Mouse (Mus musculus): ENCODE measurements around the gene Ace.

DNA sequence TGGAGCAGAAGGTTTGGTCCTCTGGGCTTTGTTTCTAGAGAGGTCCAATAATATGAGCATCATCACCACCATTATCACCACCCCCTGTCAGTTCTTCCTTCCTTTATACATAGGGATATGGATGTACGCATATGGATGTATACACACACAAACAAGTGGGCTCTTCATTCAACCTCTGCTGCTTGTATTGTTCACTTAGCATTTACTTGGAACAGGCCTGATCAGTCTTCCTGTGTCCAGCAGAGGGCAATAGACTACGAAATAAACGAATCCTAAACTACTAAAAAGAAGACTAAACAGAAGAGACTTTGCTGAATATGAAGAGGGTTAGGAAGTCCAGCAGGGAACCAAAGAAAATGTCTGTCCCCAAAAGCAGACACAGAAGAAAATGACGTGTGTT, 34.0 kb downstream of the Ace start:
- TF ChIP-seq CTCF (IDR thresholded peaks at IDR 0.05; ENCODE audit: extremely low read depth, insufficient read depth, low read length) (peak; percentile 24; the same call in 1 of the 2 replicates), POLR2A (IDR thresholded peaks at IDR 0.05; ENCODE audit: extremely low read depth, insufficient read depth, low read length) (no peak)

Data from cortical plate, adult 2 months (tissue).